Mouse (Mus musculus): ENCODE measurements at regions not wholly inside any gene's neighbourhood (a gene's known extent, or its start where the extent isn't known, plus 50 kb on each side); places are given as distances from the start of the nearest gene placed in this dataset.
"Not testable (repeated sequence)": the region's sequence is repeated elsewhere in the genome, so short reads cannot be mapped to it uniquely, and the experiment has no call there.

- DNase-seq (ENCODE audit: low spot score in 2 of 2): no peak
Observed at GRCm38 (mm10) chr5:148820476-148820875, 108.6 kb downstream of the Katnal1 start.

- no peak for DNase-seq (ENCODE audit: low spot score in 2 of 2)
Observed at GRCm38 (mm10) chr5:148819423-148819822, 109.7 kb downstream of the Katnal1 start.

- DNase-seq (ENCODE audit: low spot score in 2 of 2): no peak
Observed at GRCm38 (mm10) chr5:148818746-148819145, 110.4 kb downstream of the Katnal1 start.

- DNase-seq (ENCODE audit: low spot score in 2 of 2): no peak
Observed at GRCm38 (mm10) chr5:148812840-148813239, 116.3 kb downstream of the Katnal1 start.

GRCm38 (mm10) chr5:148812016-148812415 is 117.1 kb downstream of the Katnal1 start:
- peak; percentile 31 to 72 for DNase-seq (ENCODE audit: low spot score in 2 of 2)

GRCm38 (mm10) chr5:148809485-148809884 is 119.6 kb downstream of the Katnal1 start:
- no peak for DNase-seq (ENCODE audit: low spot score in 2 of 2)

GRCm38 (mm10) chr5:148809055-148809454 is 120.1 kb downstream of the Katnal1 start:
- no peak for DNase-seq (ENCODE audit: low spot score in 2 of 2)

- DNase-seq (ENCODE audit: low spot score in 2 of 2): no peak
Observed at GRCm38 (mm10) chr5:148808426-148808825, 120.7 kb downstream of the Katnal1 start.

GRCm38 (mm10) chr5:148807612-148808011 is 121.5 kb downstream of the Katnal1 start:
- no peak for DNase-seq (ENCODE audit: low spot score in 2 of 2)

- no peak for DNase-seq (ENCODE audit: low spot score in 2 of 2)
Observed at GRCm38 (mm10) chr5:148805030-148805429, 124.1 kb downstream of the Katnal1 start.

- no peak for DNase-seq (ENCODE audit: low spot score in 2 of 2)
Observed at GRCm38 (mm10) chr5:148803772-148804171, 125.3 kb downstream of the Katnal1 start.

GRCm38 (mm10) chr5:148802720-148803119 is 126.4 kb downstream of the Katnal1 start:
- no peak for DNase-seq (ENCODE audit: low spot score in 2 of 2)

GRCm38 (mm10) chr5:148798541-148798940 is 130.6 kb downstream of the Katnal1 start:
- DNase-seq (ENCODE audit: low spot score in 2 of 2): no peak

GRCm38 (mm10) chr5:148796072-148796471 is 133.0 kb downstream of the Katnal1 start:
- no peak for DNase-seq (ENCODE audit: low spot score in 2 of 2)

- DNase-seq (ENCODE audit: low spot score in 2 of 2): peak; percentile 31 to 58
Observed at GRCm38 (mm10) chr5:148794465-148794864, 134.7 kb downstream of the Katnal1 start.

GRCm38 (mm10) chr5:148792736-148793440 is 136.2 kb downstream of the Katnal1 start:
- DNase-seq (ENCODE audit: low spot score in 2 of 2): peak; percentile 59 to 81

- no peak for DNase-seq (ENCODE audit: low spot score in 2 of 2)
Observed at GRCm38 (mm10) chr5:148791651-148792050, 137.5 kb downstream of the Katnal1 start.

GRCm38 (mm10) chr5:148790343-148790742 is 138.8 kb downstream of the Katnal1 start:
- DNase-seq (ENCODE audit: low spot score in 2 of 2): not testable (repeated sequence)

GRCm38 (mm10) chr5:148789823-148790222 is 139.3 kb downstream of the Katnal1 start:
- DNase-seq (ENCODE audit: low spot score in 2 of 2): no peak

- no peak for DNase-seq (ENCODE audit: low spot score in 2 of 2)
Observed at GRCm38 (mm10) chr5:148789147-148789566, 140.0 kb downstream of the Katnal1 start.

- DNase-seq (ENCODE audit: low spot score in 2 of 2): no peak
Observed at GRCm38 (mm10) chr5:148788690-148789089, 140.4 kb downstream of the Katnal1 start.

GRCm38 (mm10) chr5:148787270-148787669 is 141.8 kb downstream of the Katnal1 start:
- DNase-seq (ENCODE audit: low spot score in 2 of 2): no peak

GRCm38 (mm10) chr5:148781076-148781475 is 148.0 kb downstream of the Katnal1 start:
- not testable (repeated sequence) for DNase-seq (ENCODE audit: low spot score in 2 of 2)

Data from spleen, postnatal 14 days (tissue).